Comparison of ENCODE assay signal across 13 mouse cellular contexts in the genomic region with DNA sequence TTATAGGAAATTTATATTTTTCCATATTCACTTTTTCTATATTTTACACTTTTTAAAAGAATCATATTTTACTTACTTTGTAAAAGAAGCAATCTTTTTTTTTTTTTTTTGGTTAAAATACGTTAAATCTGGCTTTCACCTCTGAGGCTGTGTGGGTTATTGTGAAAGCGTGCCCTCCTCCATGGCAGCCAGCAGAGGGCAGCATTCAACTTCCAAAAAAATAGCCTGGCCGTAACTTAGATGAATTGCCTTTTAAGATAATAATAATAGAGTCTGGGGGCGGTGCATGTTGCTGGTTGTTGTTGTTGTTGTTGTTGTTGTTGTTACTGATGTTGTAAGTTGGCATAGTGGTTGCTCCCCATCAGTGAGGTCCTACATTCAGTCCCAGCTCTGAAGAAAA. TPM values are rescaled to one million over a fixed set of nuclear protein-coding genes. Genes with fewer than 3 reads are reported as not detected.
DNase-seq lines count a peak whose midpoint lies in the region; ATAC-seq and TF ChIP-seq lines count a peak whose summit lies in the region.
"Not testable (repeated sequence)": the region's sequence is repeated elsewhere in the genome, so short reads cannot be mapped to it uniquely, and the experiment has no call there.
"Had no signal": no experiment of that assay in that cellular context is flagged by ENCODE, and none has a peak within 500 bp of the region (broad histone marks: within the 10 kb centered on the region; RNA-seq: fewer than 3 reads in every experiment).

No protein-coding gene starts in this region.

- peak; percentile 17; the same call in 1 of the 2 replicates for TF ChIP-seq CTCF in lung, embryonic 14.5 days (IDR thresholded peaks at IDR 0.05; ENCODE audit: low read depth)

- not testable (repeated sequence) for H3K4me1 ChIP-seq in embryonic facial prominence, embryonic 10.5 days; lung, embryonic 14.5 days (ENCODE audit: insufficient read depth)

- not testable (repeated sequence) for H3K9me3 ChIP-seq in embryonic facial prominence, embryonic 10.5 days; lung, embryonic 14.5 days (ENCODE audit: low read depth, low read length)

- not testable (repeated sequence) for H3K36me3 ChIP-seq in embryonic facial prominence, embryonic 10.5 days (replicated peaks); lung, embryonic 14.5 days (ENCODE audit: insufficient read depth)

- WGBS in embryonic facial prominence, embryonic 10.5 days, result 60% methylated on average over 4 of the region's 4 CpGs
- 36% methylated on average over 4 of the region's 4 CpGs for WGBS in lung, embryonic 14.5 days

- H3K9ac ChIP-seq in lung, embryonic 14.5 days, result not testable (repeated sequence)

- H3K27me3 ChIP-seq in embryonic facial prominence, embryonic 10.5 days (replicated peaks; ENCODE audit: low read depth, poor library complexity, severe bottlenecking); lung, embryonic 14.5 days (ENCODE audit: insufficient read depth, low read length): not testable (repeated sequence)

- ATAC-seq in lung, embryonic 14.5 days (ENCODE audit: insufficient read depth), result not testable (repeated sequence)

- DNase-seq in ES-CJ7 (ENCODE audit: low read depth, low spot score), result peak; percentile 2
- DNase-seq in adrenal gland, postnatal 25 days, result peak; percentile 1
- DNase-seq in embryonic facial prominence, embryonic 10.5 days (ENCODE audit: low spot score), result peak; percentile 5
- DNase-seq in induced T-regulatory cell, adult 2 months (ENCODE audit: low read depth), result peak; percentile 16
- peak; percentile 2 for DNase-seq in layer of hippocampus, adult 11-12 months (ENCODE audit: low spot score)
- peak; percentile 1 for DNase-seq in lung, embryonic 14.5 days
- DNase-seq in retina, postnatal 1 day, result peak; percentile 0
- peak; percentile 26 for DNase-seq in urinary bladder, postnatal 25 days (ENCODE audit: low spot score)

- not testable (repeated sequence) for H3K4me2 ChIP-seq in lung, embryonic 14.5 days

- H3K27ac ChIP-seq in embryonic facial prominence, embryonic 10.5 days (replicated peaks); lung, embryonic 14.5 days (ENCODE audit: low read depth): not testable (repeated sequence)

- not testable (repeated sequence) for H3K4me3 ChIP-seq in embryonic facial prominence, embryonic 10.5 days; lung, embryonic 14.5 days (ENCODE audit: low read depth, low read length)

RNA-seq across cellular contexts. Expression of gene Gm15097, which starts 21.4 kb away (rescaled TPM):
- not detected in 2 replicates for total RNA-seq in adrenal gland, postnatal 25 days (2021)
- not detected in 2 replicates for polyA plus RNA-seq in embryonic facial prominence, embryonic 10.5 days (2016; fragmentation: Nextera tagmentation; extraction: Ambion mirVana)
- polyA plus RNA-seq in lung, embryonic 14.5 days (2014; fragmentation: Nextera tagmentation; extraction: Ambion mirVana), result not detected in 2 replicates
- total RNA-seq: layer of hippocampus, postnatal 14 days; monocyte, adult 5-6 weeks had no signal
- polyA plus RNA-seq: heart, embryonic 12.5 days; hindbrain, embryonic 15.5 days; limb, embryonic 15.5 days had no signal
